Mouse (Mus musculus) NIH3T3 (cell line): ENCODE results near the gene Il6.
"Not testable (repeated sequence)": the region's sequence is repeated elsewhere in the genome, so short reads cannot be mapped to it uniquely, and the experiment has no call there.

Experiments used
- DNase-seq: peaks from one replicate; pipeline ENCODE4 v3.0.0-alpha.2; 2012; ENCODE audit warnings: low read depth

The Il6 gene

GRCm38 (mm10) chr5:30012726-30013503, at the start of gene Il6:
TSS of gene Il6 (plus strand) at chr5:30013114.
- DNase-seq, result peak; percentile 98

GRCm38 (mm10) chr5:29963488-29963887, 49.4 kb upstream of the Il6 start:
- no peak for DNase-seq

- no peak for DNase-seq
These were observed 42.7 kb upstream of the Il6 start for GRCm38 (mm10) chr5:29970212-29970611.

- DNase-seq, result no peak
These were observed 40.1 kb upstream of the Il6 start for GRCm38 (mm10) chr5:29972796-29973195.

- no peak for DNase-seq
These were observed 39.4 kb upstream of the Il6 start for GRCm38 (mm10) chr5:29973533-29973932.

- no peak for DNase-seq
These were observed 38.8 kb upstream of the Il6 start for GRCm38 (mm10) chr5:29974115-29974514.

- DNase-seq, result no peak
These were observed 19.3 kb upstream of the Il6 start for GRCm38 (mm10) chr5:29993583-29993982.

GRCm38 (mm10) chr5:29994344-29994743, 18.6 kb upstream of the Il6 start:
- no peak for DNase-seq

GRCm38 (mm10) chr5:29997351-29997750, 15.6 kb upstream of the Il6 start:
- peak; percentile 25 for DNase-seq

- peak; percentile 60 for DNase-seq
These were observed 12.0 kb upstream of the Il6 start for GRCm38 (mm10) chr5:30000921-30001320.

GRCm38 (mm10) chr5:30014580-30014979, 1.7 kb downstream of the Il6 start:
- peak; percentile 83 for DNase-seq

GRCm38 (mm10) chr5:30035862-30036261, 22.9 kb downstream of the Il6 start:
- not testable (repeated sequence) for DNase-seq

GRCm38 (mm10) chr5:30037111-30037510, 24.2 kb downstream of the Il6 start:
- not testable (repeated sequence) for DNase-seq

- not testable (repeated sequence) for DNase-seq
These were observed 26.4 kb downstream of the Il6 start for GRCm38 (mm10) chr5:30039324-30039723.

- DNase-seq, result not testable (repeated sequence)
These were observed 26.9 kb downstream of the Il6 start for GRCm38 (mm10) chr5:30039841-30040240.

GRCm38 (mm10) chr5:30058216-30058731, 45.4 kb downstream of the Il6 start:
- no peak for DNase-seq

- DNase-seq, result not testable (repeated sequence)
These were observed 46.7 kb downstream of the Il6 start for GRCm38 (mm10) chr5:30059607-30060006.

- no peak for DNase-seq
These were observed 54.8 kb downstream of the Il6 start for GRCm38 (mm10) chr5:30067726-30068125.
